Mouse (Mus musculus): ENCODE data around the gene Tmem87b. TPM values are rescaled to one million over a fixed set of nuclear protein-coding genes. Genes with fewer than 3 reads are reported as not detected.
A peak's percentile ranks its signal among the peaks of the same experiment; 100 is the strongest.

The Tmem87b gene
- polyA plus RNA-seq, 1 experiment from 2014 or later = 39.3 TPM

DNA sequence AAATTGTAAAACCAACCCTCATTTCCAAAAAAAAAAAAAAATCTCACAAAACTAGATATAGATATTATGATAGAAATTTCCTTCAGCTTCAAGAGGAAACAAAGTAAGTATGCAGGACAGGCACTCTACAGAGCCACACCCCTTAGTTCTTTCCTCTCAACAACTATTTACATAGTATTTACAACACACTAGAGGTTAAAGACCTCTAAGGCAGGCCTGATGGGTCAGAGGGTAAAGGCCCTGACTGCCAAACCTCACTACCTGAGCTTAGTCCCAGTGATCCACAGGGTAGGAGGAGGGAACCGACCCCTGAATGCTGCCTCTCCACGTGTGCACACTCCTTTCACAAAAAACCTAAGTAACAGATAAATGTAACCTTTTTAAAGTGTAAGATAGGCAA is 5.2 kb upstream of the Tmem87b start:
- Histone ChIP-seq H3K36me3 (ENCODE audit: control insufficient read depth, insufficient read depth, low read length) (no peaks in the 10 kb centered on the region), H3K4me3 (ENCODE audit: low read depth, low read length) (no peak overlapping the region), H3K4me1 (ENCODE audit: control insufficient read depth, insufficient read depth, low read length) (peaks cover 3% of the 10 kb centered on the region), H3K27ac (ENCODE audit: low read length) (no peak overlapping the region), H3K4me2 (ENCODE audit: low read length) (no peak overlapping the region), H3K27me3 (ENCODE audit: control insufficient read depth, insufficient read depth, low read depth, low read length) (no peaks in the 10 kb centered on the region), H3K9ac (ENCODE audit: low read depth, low read length) (no peak overlapping the region), H3K9me3 (replicated peaks; ENCODE audit: control insufficient read depth, low read length, poor library complexity, severe bottlenecking) (no peaks in the 10 kb centered on the region)
- no peak for ATAC-seq
- 34% methylated on average over 2 of the region's 2 CpGs for WGBS

DNA sequence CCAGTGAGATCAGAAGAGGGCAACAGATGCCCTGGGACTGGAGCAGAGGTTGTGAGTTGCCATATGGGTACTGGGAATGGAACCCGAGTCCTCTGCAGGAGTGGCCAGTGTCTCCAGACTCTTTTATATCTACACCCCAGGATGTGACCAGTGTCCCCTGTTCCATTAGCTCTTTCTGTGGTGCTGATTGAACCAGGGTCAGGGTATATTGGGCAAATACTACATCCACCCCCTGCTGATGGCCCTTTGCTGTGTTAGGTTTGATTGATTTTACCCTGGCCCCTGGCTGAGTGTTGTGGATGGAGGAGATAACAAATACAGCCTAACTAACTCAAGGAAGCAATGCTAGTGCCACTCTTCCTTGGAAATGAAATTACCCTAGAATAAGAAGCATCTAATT is 1.6 kb upstream of the Tmem87b start:
- Histone ChIP-seq H3K4me1 (ENCODE audit: control insufficient read depth, insufficient read depth, low read length) (peaks cover 16% of the 10 kb centered on the region), H3K9ac (ENCODE audit: low read depth, low read length) (no peak overlapping the region), H3K27ac (ENCODE audit: low read length) (no peak overlapping the region), H3K27me3 (ENCODE audit: control insufficient read depth, insufficient read depth, low read depth, low read length) (no peaks in the 10 kb centered on the region), H3K4me2 (ENCODE audit: low read length) (no peak overlapping the region), H3K9me3 (replicated peaks; ENCODE audit: control insufficient read depth, low read length, poor library complexity, severe bottlenecking) (no peaks in the 10 kb centered on the region), H3K36me3 (ENCODE audit: control insufficient read depth, insufficient read depth, low read length) (no peaks in the 10 kb centered on the region), H3K4me3 (ENCODE audit: low read depth, low read length) (no peak overlapping the region)
- ATAC-seq = no peak
- 80% methylated on average over 1 of the region's 1 CpGs for WGBS

DNA sequence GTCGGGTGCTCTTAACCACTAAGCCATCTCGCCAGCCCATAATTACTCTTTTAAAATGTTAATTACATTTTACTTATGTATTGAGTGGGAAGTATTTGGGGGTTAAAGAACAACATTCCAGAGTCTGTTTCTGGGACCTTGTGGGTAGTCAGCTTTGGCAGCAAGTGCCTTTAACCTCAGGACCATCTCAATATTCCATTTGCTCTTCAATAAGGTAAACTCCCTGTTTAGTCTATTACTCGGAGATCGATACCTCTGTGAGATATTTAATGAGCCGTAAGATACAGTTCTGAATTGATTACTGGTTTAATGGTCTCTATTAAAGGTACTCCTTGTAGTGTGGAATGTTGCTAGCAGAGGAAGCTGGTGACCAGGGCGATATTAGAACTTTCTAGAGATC is 1.0 kb upstream of the Tmem87b start:
- peak overlapping the region; percentile 85 for H3K4me2 ChIP-seq (ENCODE audit: low read length)
- no peaks in the 10 kb centered on the region for H3K27me3 ChIP-seq (ENCODE audit: control insufficient read depth, insufficient read depth, low read depth, low read length)
- H3K36me3 ChIP-seq (ENCODE audit: control insufficient read depth, insufficient read depth, low read length) = no peaks in the 10 kb centered on the region
- no peak for ATAC-seq
- no peak overlapping the region for H3K27ac ChIP-seq (ENCODE audit: low read length)
- peak overlapping the region; percentile 60; the same call in 1 of the 2 replicates for H3K4me3 ChIP-seq (ENCODE audit: low read depth, low read length)
- no peaks in the 10 kb centered on the region for H3K9me3 ChIP-seq (replicated peaks; ENCODE audit: control insufficient read depth, low read length, poor library complexity, severe bottlenecking)
- whole genome bisulfite sequencing = 50% methylated on average over 6 of the region's 6 CpGs
- no peak overlapping the region for H3K9ac ChIP-seq (ENCODE audit: low read depth, low read length)
- peaks cover 16% of the 10 kb centered on the region for H3K4me1 ChIP-seq (ENCODE audit: control insufficient read depth, insufficient read depth, low read length)

DNA sequence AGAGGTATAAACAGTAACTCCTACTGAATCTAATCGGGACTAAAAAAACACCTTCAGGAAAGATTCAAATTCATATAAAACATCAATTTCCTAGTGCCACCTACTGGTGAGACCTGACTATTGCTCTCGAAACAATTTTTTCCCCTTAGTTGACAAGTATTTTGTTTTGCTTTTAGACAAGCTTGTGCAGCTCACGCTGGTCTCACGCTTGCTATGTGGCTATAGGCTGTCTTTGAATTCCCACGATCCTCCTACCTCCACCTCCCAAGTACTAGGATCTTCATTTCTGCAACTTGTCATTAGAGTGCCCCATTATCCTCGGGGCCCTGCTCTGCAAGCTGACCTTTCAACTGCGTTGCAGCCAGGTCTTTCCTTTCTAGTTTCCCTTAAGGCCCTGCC is 532 bp upstream of the Tmem87b start:
- Histone ChIP-seq H3K4me1 (ENCODE audit: control insufficient read depth, insufficient read depth, low read length) (peaks cover 16% of the 10 kb centered on the region), H3K36me3 (ENCODE audit: control insufficient read depth, insufficient read depth, low read length) (no peaks in the 10 kb centered on the region), H3K9me3 (replicated peaks; ENCODE audit: control insufficient read depth, low read length, poor library complexity, severe bottlenecking) (no peaks in the 10 kb centered on the region), H3K4me2 (ENCODE audit: low read length) (peak overlapping the region; percentile 85), H3K27me3 (ENCODE audit: control insufficient read depth, insufficient read depth, low read depth, low read length) (no peaks in the 10 kb centered on the region), H3K9ac (ENCODE audit: low read depth, low read length) (peak overlapping the region; percentile 32), H3K4me3 (ENCODE audit: low read depth, low read length) (peak overlapping the region; percentile 60), H3K27ac (ENCODE audit: low read length) (peak overlapping the region; percentile 85)
- peak; percentile 70; the same call in 1 of the 2 replicates for ATAC-seq
- WGBS = under 1% methylated on average over 7 of the region's 7 CpGs

DNA sequence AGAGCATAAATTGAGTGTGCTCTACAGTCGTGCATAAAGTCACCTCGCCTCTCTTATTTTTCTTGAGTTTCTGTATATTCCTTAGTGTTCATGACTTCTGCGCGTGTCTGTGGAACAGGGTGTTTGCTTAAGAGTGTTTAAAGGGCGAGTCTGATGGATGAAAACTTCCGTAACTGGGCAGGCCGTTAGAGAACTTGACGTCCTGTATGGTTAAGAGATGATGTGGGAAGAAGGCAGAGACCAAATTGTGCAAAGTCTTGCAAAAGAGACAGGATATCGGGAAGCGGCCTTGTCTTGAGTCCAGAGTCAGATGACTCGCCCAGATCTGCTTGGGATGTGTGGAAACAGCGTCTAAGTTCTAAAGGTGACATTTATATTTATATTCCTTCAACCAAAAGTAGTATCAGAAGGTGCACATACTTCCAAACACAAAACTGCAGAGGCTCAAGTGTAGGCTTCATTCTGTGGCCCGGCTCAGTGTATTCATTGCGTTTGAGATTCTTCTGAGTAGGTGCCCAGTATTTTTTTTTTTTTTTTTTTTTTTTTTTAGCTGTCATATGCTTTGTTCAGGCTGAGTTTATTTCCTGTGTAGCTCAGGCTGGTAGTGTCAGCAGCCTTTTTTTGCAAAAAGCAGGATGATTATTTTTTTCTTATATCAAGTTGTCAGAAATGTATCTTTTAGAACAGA is 1.2 kb downstream of the Tmem87b start:
- 15% methylated on average over 14 of the region's 14 CpGs for WGBS
- H3K9ac ChIP-seq (ENCODE audit: low read depth, low read length) = peak overlapping the region; percentile 71
- peak overlapping the region; percentile 60 for H3K4me3 ChIP-seq (ENCODE audit: low read depth, low read length)
- H3K27ac ChIP-seq (ENCODE audit: low read length) = peak overlapping the region; percentile 85
- peak overlapping the region; percentile 85 for H3K4me2 ChIP-seq (ENCODE audit: low read length)
- H3K27me3 ChIP-seq (ENCODE audit: control insufficient read depth, insufficient read depth, low read depth, low read length) = no peaks in the 10 kb centered on the region
- no peaks in the 10 kb centered on the region for H3K36me3 ChIP-seq (ENCODE audit: control insufficient read depth, insufficient read depth, low read length)
- no peak for ATAC-seq
- H3K4me1 ChIP-seq (ENCODE audit: control insufficient read depth, insufficient read depth, low read length) = peaks cover 16% of the 10 kb centered on the region
- H3K9me3 ChIP-seq (replicated peaks; ENCODE audit: control insufficient read depth, low read length, poor library complexity, severe bottlenecking) = no peaks in the 10 kb centered on the region

DNA sequence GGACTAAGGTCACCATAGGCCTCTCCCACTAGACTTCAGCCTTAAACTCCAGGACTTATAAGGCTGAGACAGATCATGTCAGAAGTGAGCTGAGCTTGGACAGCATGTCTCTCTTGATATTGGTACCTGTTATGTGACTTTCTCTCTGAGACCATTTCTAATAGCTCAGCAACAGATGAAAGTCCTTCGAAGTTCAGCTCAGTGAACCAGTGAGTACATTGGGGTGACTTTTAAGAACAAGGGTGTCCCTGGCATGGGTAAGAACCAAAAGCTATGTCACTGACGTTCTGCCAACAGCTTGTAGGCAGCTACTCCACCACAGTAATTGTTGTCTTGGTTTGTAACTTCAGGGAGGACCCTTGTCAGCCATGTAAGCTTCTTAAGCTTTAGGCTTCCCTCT is 2.7 kb downstream of the Tmem87b start:
- no peak overlapping the region for H3K4me3 ChIP-seq (ENCODE audit: low read depth, low read length)
- no peaks in the 10 kb centered on the region for H3K27me3 ChIP-seq (ENCODE audit: control insufficient read depth, insufficient read depth, low read depth, low read length)
- 90% methylated on average over 2 of the region's 2 CpGs for WGBS
- H3K9me3 ChIP-seq (replicated peaks; ENCODE audit: control insufficient read depth, low read length, poor library complexity, severe bottlenecking) = no peaks in the 10 kb centered on the region
- no peak overlapping the region for H3K4me2 ChIP-seq (ENCODE audit: low read length)
- ATAC-seq = no peak
- no peak overlapping the region for H3K27ac ChIP-seq (ENCODE audit: low read length)
- H3K36me3 ChIP-seq (ENCODE audit: control insufficient read depth, insufficient read depth, low read length) = no peaks in the 10 kb centered on the region
- no peak overlapping the region for H3K9ac ChIP-seq (ENCODE audit: low read depth, low read length)
- H3K4me1 ChIP-seq (ENCODE audit: control insufficient read depth, insufficient read depth, low read length) = peaks cover 16% of the 10 kb centered on the region

DNA sequence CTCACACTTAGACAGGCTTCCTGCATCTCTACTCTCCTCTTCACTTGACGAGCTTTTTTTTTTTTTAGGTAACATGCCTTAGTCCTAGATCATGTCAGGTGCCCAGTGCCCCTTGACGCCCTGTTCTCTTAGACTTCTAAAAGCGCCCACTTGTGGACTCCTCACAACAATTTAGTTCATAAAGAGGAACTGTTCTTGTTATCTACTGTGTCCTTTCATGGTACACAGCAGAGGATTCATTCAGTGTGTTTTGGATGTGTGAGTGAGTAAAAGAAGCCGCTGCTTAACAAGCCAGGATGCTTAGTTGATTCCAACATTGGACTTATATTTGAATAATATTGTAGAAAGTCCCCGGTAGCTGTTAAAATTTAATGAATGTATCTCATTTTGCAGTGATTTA is 6.0 kb downstream of the Tmem87b start:
- H3K36me3 ChIP-seq (ENCODE audit: control insufficient read depth, insufficient read depth, low read length) = peaks cover 3% of the 10 kb centered on the region; the same call in 1 of the 2 replicates
- no peaks in the 10 kb centered on the region for H3K9me3 ChIP-seq (replicated peaks; ENCODE audit: control insufficient read depth, low read length, poor library complexity, severe bottlenecking)
- no peak overlapping the region for H3K4me2 ChIP-seq (ENCODE audit: low read length)
- no peak overlapping the region for H3K9ac ChIP-seq (ENCODE audit: low read depth, low read length)
- H3K4me3 ChIP-seq (ENCODE audit: low read depth, low read length) = no peak overlapping the region
- H3K27ac ChIP-seq (ENCODE audit: low read length) = no peak overlapping the region
- no peak for ATAC-seq
- peaks cover 12% of the 10 kb centered on the region for H3K4me1 ChIP-seq (ENCODE audit: control insufficient read depth, insufficient read depth, low read length)
- WGBS = 89% methylated on average over 5 of the region's 5 CpGs
- no peaks in the 10 kb centered on the region for H3K27me3 ChIP-seq (ENCODE audit: control insufficient read depth, insufficient read depth, low read depth, low read length)

DNA sequence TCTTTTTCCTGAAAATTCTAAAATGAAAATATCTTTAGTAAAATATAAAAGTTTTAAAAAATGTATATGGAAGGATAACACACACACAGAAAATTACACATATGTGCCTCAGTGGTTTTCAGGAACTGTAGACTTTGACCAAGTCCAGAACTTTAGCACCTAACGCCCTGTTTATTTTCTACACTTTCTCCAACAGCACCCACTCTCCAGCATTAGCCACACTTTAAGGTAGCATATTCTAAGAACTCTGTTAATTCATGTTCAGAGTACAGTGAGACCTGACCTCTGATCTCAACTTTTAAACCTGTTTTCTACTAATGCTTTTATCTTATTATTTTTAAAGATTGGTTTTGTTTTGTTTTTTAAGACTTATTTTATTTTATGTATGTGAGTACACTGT is 9.9 kb downstream of the Tmem87b start:
- H3K36me3 ChIP-seq (ENCODE audit: control insufficient read depth, insufficient read depth, low read length) = peaks cover 21% of the 10 kb centered on the region
- no peaks in the 10 kb centered on the region for H3K9me3 ChIP-seq (replicated peaks; ENCODE audit: control insufficient read depth, low read length, poor library complexity, severe bottlenecking)
- H3K4me2 ChIP-seq (ENCODE audit: low read length) = no peak overlapping the region
- H3K4me3 ChIP-seq (ENCODE audit: low read depth, low read length) = no peak overlapping the region
- H3K4me1 ChIP-seq (ENCODE audit: control insufficient read depth, insufficient read depth, low read length) = no peaks in the 10 kb centered on the region
- no peaks in the 10 kb centered on the region for H3K27me3 ChIP-seq (ENCODE audit: control insufficient read depth, insufficient read depth, low read depth, low read length)
- no peak for ATAC-seq
- no peak overlapping the region for H3K9ac ChIP-seq (ENCODE audit: low read depth, low read length)
- WGBS = 98% methylated on average over 1 of the region's 1 CpGs
- no peak overlapping the region for H3K27ac ChIP-seq (ENCODE audit: low read length)

DNA sequence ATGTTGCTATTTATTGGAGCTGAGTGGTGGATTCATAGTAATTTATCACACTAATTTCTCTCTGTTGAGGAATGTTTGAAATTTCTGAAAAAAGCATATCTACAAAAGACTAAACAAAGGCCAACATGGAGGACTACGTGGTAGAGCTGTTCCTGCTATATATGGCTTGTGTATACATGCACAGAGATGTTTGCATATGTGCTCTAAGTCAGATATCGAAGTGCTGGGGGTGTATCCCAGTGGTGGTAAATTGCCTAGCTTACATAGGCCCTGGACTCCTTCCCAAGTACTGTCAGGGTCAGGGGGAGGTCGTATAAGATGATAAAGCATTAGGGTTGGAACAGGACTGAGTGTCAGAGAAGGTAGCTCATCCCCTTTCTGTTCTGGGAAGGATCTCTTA is 14.7 kb downstream of the Tmem87b start:
- 91% methylated on average over 3 of the region's 3 CpGs for WGBS
- Histone ChIP-seq H3K27me3 (ENCODE audit: control insufficient read depth, insufficient read depth, low read depth, low read length) (no peaks in the 10 kb centered on the region), H3K9ac (ENCODE audit: low read depth, low read length) (no peak overlapping the region), H3K9me3 (replicated peaks; ENCODE audit: control insufficient read depth, low read length, poor library complexity, severe bottlenecking) (no peaks in the 10 kb centered on the region), H3K4me1 (ENCODE audit: control insufficient read depth, insufficient read depth, low read length) (no peaks in the 10 kb centered on the region), H3K36me3 (ENCODE audit: control insufficient read depth, insufficient read depth, low read length) (peaks cover 40% of the 10 kb centered on the region), H3K4me2 (ENCODE audit: low read length) (no peak overlapping the region), H3K27ac (ENCODE audit: low read length) (no peak overlapping the region), H3K4me3 (ENCODE audit: low read depth, low read length) (no peak overlapping the region)
- ATAC-seq = no peak

All from midbrain, embryonic 16.5 days (tissue).